Mouse (Mus musculus): ENCODE measurements around the gene Rab4b. TPM values are rescaled to one million over a fixed set of nuclear protein-coding genes. Genes with fewer than 3 reads are reported as not detected.

The Rab4b gene
- polyA plus RNA-seq, 1 experiment from 2014 or later, result 96.2 TPM

DNA sequence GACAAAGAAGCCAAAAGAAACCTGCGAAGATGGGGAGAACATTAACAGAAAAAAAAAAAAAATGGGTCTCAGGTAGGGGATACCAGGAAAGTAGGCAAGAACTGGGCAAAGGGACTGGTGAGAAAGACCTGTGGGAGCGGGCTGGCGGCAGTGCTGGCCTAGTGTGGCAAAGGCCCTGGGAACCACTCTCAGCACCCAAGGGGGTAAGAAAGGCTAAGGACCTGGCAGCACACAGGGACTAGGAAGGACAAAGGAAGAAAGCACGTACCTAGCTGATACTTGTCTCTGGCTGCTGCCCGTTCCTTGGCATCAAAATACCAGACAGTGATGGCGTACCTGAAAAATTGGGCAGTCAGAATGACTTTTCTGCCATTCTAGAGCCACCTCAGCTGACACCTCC, 19.4 kb downstream of the Rab4b start:
- no peak overlapping the region for H3K4me2 ChIP-seq (replicated peaks; ENCODE audit: low read depth)
- no peaks in the 10 kb centered on the region for H3K27me3 ChIP-seq (replicated peaks; ENCODE audit: control insufficient read depth, insufficient read depth, low read length)
- H3K27ac ChIP-seq (ENCODE audit: low read depth, low read length), result no peak overlapping the region
- no peaks in the 10 kb centered on the region for H3K9me3 ChIP-seq (ENCODE audit: control insufficient read depth)
- WGBS, result 90% methylated on average over 6 of the region's 6 CpGs
- no peak for TF ChIP-seq CTCF (IDR thresholded peaks at IDR 0.05; ENCODE audit: low read depth)
- no peak overlapping the region for H3K9ac ChIP-seq (ENCODE audit: low read depth, low read length)
- no peak for ATAC-seq
- H3K4me3 ChIP-seq (ENCODE audit: low read depth, low read length), result no peak overlapping the region
- H3K36me3 ChIP-seq (ENCODE audit: control insufficient read depth, insufficient read depth), result peaks cover 44% of the 10 kb centered on the region
- H3K4me1 ChIP-seq (replicated peaks; ENCODE audit: control insufficient read depth, insufficient read depth, low read length), result peaks cover 10% of the 10 kb centered on the region; the same call in 1 of the 2 replicates

DNA sequence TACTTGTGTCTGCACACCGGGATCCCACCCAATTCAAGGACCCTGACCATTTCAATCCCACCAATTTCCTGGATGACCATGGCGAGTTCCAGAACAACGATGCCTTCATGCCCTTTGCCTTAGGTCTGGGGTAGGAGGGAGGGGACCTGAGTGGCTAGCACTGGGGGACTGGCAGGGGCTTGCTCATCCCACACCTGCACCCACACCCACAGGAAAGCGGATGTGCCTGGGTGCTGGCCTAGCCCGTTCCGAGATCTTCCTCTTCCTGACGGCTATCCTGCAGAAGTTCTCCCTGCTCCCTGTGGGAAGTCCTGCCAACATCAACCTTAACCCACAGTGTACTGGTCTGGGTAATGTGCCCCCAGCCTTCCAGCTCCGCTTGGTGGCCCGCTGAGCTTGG, 20.5 kb downstream of the Rab4b start:
- TF ChIP-seq CTCF (IDR thresholded peaks at IDR 0.05; ENCODE audit: low read depth), result no peak
- WGBS, result 94% methylated on average over 9 of the region's 9 CpGs

DNA sequence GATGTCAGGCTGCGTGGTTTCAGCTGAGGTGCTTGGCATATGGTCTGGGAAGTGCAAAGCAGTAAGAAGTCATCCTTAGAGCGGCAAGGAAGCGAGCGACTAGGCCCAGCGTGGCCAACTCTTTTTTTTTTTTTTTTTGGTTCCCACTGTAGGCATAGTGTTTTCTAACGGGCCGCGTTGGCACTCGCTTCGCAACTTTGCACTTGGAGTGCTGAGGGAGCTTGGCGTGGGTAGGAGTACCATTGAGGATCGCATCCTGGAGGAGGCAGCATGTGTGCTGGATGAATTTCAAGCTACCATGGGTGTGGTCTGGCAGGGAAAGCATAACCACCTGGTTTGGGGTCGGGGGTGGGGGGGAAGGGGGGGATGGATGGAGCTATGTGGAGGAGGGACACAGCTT, 22.7 kb downstream of the Rab4b start:
- no peak for ATAC-seq
- Histone ChIP-seq H3K36me3 (ENCODE audit: control insufficient read depth, insufficient read depth) (peaks cover 31% of the 10 kb centered on the region), H3K9me3 (ENCODE audit: control insufficient read depth) (no peaks in the 10 kb centered on the region), H3K27me3 (replicated peaks; ENCODE audit: control insufficient read depth, insufficient read depth, low read length) (no peaks in the 10 kb centered on the region), H3K4me2 (replicated peaks; ENCODE audit: low read depth) (no peak overlapping the region), H3K9ac (ENCODE audit: low read depth, low read length) (no peak overlapping the region), H3K4me3 (ENCODE audit: low read depth, low read length) (no peak overlapping the region), H3K4me1 (replicated peaks; ENCODE audit: control insufficient read depth, insufficient read depth, low read length) (peaks cover 5% of the 10 kb centered on the region; the same call in 1 of the 2 replicates), H3K27ac (ENCODE audit: low read depth, low read length) (no peak overlapping the region)
- TF ChIP-seq CTCF (IDR thresholded peaks at IDR 0.05; ENCODE audit: low read depth), result no peak
- 83% methylated on average over 13 of the region's 13 CpGs for WGBS

More for the DNA sequence above, 20.5 kb downstream of the Rab4b start:
- H3K36me3 ChIP-seq (ENCODE audit: control insufficient read depth, insufficient read depth), result peaks cover 37% of the 10 kb centered on the region
- H3K9ac ChIP-seq (ENCODE audit: low read depth, low read length), result no peak overlapping the region
- H3K27ac ChIP-seq (ENCODE audit: low read depth, low read length), result no peak overlapping the region
- H3K4me2 ChIP-seq (replicated peaks; ENCODE audit: low read depth), result no peak overlapping the region
- no peaks in the 10 kb centered on the region for H3K9me3 ChIP-seq (ENCODE audit: control insufficient read depth)
- peaks cover 8% of the 10 kb centered on the region; the same call in 1 of the 2 replicates for H3K4me1 ChIP-seq (replicated peaks; ENCODE audit: control insufficient read depth, insufficient read depth, low read length)
- no peaks in the 10 kb centered on the region for H3K27me3 ChIP-seq (replicated peaks; ENCODE audit: control insufficient read depth, insufficient read depth, low read length)
- no peak overlapping the region for H3K4me3 ChIP-seq (ENCODE audit: low read depth, low read length)
- ATAC-seq, result no peak

DNA sequence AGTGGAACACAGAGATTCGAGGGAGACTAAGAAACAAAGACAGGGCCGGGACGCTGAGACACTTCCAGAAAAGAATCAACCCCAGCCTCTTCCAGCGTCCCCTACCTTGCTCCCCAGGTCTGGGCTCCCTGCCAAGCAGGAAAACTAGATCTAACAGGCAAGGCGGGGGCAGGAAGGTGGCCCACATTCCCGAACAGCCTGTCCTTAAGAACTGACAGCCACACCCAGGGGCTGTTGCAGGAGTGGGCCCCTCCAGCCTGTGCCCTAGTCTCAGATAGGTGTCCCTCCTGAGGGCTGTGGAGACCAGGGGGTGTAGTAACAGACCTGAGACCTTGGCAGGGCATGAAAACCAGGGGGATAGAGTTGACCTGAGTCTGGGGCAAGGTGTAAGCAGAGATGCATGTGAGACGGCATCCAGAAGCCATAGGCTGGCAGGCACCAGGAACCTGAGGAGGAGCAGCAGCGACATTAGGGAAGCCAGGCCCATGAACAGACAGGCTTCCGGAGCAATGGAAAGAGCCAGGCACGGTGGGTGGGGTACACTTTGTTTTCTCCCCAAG, 25.4 kb downstream of the Rab4b start, which contains the start of gene Cyp2t4:
Gene Cyp2t4 (plus strand): TSS at position 510 of the 560 bp plus-strand sequence.
- Histone ChIP-seq H3K4me1 (replicated peaks; ENCODE audit: control insufficient read depth, insufficient read depth, low read length) (no peaks in the 10 kb centered on the region), H3K4me2 (replicated peaks; ENCODE audit: low read depth) (no peak within 1 kb of the TSS; the same call in 1 of the 2 replicates), H3K9ac (ENCODE audit: low read depth, low read length) (no peak within 1 kb of the TSS), H3K4me3 (ENCODE audit: low read depth, low read length) (no peak within 1 kb of the TSS), H3K27me3 (replicated peaks; ENCODE audit: control insufficient read depth, insufficient read depth, low read length) (no peaks in the 10 kb centered on the region), H3K9me3 (ENCODE audit: control insufficient read depth) (no peaks in the 10 kb centered on the region), H3K36me3 (ENCODE audit: control insufficient read depth, insufficient read depth) (peaks cover 13% of the 10 kb centered on the region), H3K27ac (ENCODE audit: low read depth, low read length) (peak within 1 kb of the TSS; percentile 41; the same call in 1 of the 2 replicates)
- TF ChIP-seq CTCF (IDR thresholded peaks at IDR 0.05; ENCODE audit: low read depth), result no peak
- WGBS, result 40% methylated on average over 10 of the region's 10 CpGs
- ATAC-seq, result peak; percentile 79

DNA sequence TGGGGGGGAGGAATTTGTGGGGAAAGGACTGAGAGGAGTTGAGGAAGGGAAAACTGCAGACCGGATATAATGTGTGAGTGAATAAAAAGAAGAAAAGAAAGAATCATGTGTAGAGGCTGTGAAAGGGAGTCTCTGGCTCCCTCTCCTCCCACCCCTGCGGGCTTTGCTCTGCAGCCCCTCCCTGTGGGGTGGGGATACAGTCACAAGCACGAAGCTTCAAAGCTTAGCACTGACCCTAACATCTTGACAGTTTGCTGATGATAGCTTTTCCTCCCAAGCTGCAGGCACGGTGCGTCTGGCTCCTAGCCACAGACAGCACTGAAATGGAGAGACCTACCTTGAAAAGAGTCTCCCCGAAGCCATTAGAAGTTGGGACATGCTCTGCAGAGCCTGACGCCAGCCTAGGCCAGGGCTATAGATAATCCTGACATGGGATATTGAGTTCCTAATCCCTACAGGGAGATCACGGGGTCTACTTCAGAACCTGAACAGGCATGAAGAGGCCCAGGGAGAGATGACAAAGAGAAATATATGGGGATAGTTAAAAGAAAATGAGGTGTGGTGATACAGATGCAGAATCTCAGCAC, 42.2 kb downstream of the Rab4b start:
- WGBS, result 49% methylated on average over 8 of the region's 8 CpGs
- no peak for ATAC-seq

DNA sequence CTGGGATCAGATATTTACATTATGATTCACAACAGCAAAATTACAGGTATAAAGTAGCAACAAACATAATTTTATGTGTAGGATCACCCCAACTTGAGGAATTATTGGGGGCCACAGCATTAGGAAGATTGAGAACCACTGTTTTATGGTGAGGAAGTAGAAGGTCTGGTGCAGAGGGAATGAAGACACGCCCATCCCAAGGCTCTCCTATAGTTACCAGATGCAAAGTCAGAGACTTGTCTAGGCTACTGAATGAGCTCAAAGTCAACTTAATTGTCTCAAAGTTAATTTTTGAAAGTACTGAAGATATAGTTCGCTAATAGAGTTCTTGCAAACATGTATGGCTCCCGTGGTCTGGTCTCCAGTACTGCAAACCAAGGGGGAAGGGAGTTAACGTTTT, 44.9 kb downstream of the Rab4b start:
- Histone ChIP-seq H3K27ac (ENCODE audit: low read depth, low read length) (no peak overlapping the region), H3K4me3 (ENCODE audit: low read depth, low read length) (no peak overlapping the region), H3K9ac (ENCODE audit: low read depth, low read length) (no peak overlapping the region), H3K9me3 (ENCODE audit: control insufficient read depth) (no peaks in the 10 kb centered on the region), H3K4me1 (replicated peaks; ENCODE audit: control insufficient read depth, insufficient read depth, low read length) (0 out of 2 replicates have a peak, but pooled peaks cover 3% of the 10 kb centered on the region), H3K4me2 (replicated peaks; ENCODE audit: low read depth) (peak overlapping the region; percentile 47; the same call in 1 of the 2 replicates), H3K27me3 (replicated peaks; ENCODE audit: control insufficient read depth, insufficient read depth, low read length) (no peaks in the 10 kb centered on the region), H3K36me3 (ENCODE audit: control insufficient read depth, insufficient read depth) (no peaks in the 10 kb centered on the region)
- peak; percentile 60; the same call in 1 of the 2 replicates for ATAC-seq
- TF ChIP-seq CTCF (IDR thresholded peaks at IDR 0.05; ENCODE audit: low read depth), result no peak
- WGBS, result 41% methylated on average over 4 of the region's 4 CpGs

More for the DNA sequence above, 42.2 kb downstream of the Rab4b start:
- Histone ChIP-seq H3K36me3 (ENCODE audit: control insufficient read depth, insufficient read depth) (no peaks in the 10 kb centered on the region), H3K4me3 (ENCODE audit: low read depth, low read length) (no peak overlapping the region), H3K4me2 (replicated peaks; ENCODE audit: low read depth) (no peak overlapping the region), H3K9ac (ENCODE audit: low read depth, low read length) (no peak overlapping the region), H3K9me3 (ENCODE audit: control insufficient read depth) (no peaks in the 10 kb centered on the region), H3K4me1 (replicated peaks; ENCODE audit: control insufficient read depth, insufficient read depth, low read length) (0 out of 2 replicates have a peak, but pooled peaks cover 3% of the 10 kb centered on the region), H3K27ac (ENCODE audit: low read depth, low read length) (no peak overlapping the region), H3K27me3 (replicated peaks; ENCODE audit: control insufficient read depth, insufficient read depth, low read length) (no peaks in the 10 kb centered on the region)
- no peak for TF ChIP-seq CTCF (IDR thresholded peaks at IDR 0.05; ENCODE audit: low read depth)

Measured in intestine, postnatal 0 days (tissue).